Mouse (Mus musculus): ENCODE measurements at regions not wholly inside any gene's neighbourhood (a gene's known extent, or its start where the extent isn't known, plus 50 kb on each side); places are given as distances from the start of the nearest gene placed in this dataset.

DNA sequence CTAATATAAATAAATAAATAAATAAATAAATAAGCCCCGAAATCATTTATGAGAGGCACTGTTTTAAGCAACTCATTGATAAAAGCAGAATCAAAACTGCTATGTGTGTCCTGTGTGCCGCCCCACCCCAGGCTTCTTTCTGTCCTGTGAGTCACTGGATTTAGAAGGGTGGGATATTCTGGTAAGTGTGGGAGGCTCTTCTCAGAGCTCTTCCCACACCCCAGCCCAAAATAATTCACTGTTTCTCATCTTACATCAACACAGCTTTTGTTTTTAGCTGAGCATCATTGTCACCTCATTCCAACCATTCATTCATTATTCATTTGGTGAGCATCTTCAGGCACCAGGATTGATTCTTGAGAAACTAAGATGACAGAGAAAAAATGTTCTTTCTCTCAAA lies 118.4 kb downstream of the Barx2 start:
- Histone ChIP-seq H3K36me3 (ENCODE audit: control insufficient read depth, insufficient read depth, low read length, poor library complexity, severe bottlenecking) (no peaks in the 10 kb centered on the region), H3K27ac (ENCODE audit: insufficient read depth, low read length) (no peak overlapping the region), H3K4me3 (ENCODE audit: low read depth, low read length) (no peak overlapping the region), H3K9ac (ENCODE audit: low read depth, poor library complexity, severe bottlenecking) (no peak overlapping the region), H3K27me3 (ENCODE audit: control insufficient read depth, insufficient read depth, low read length, poor library complexity, severe bottlenecking) (no peaks in the 10 kb centered on the region), H3K9me3 (replicated peaks; ENCODE audit: control insufficient read depth, insufficient read depth, low read length, poor library complexity, severe bottlenecking) (no peaks in the 10 kb centered on the region), H3K4me1 (ENCODE audit: control insufficient read depth, insufficient read depth, low read length) (no peaks in the 10 kb centered on the region)
- TF ChIP-seq EP300 (IDR thresholded peaks at IDR 0.05; ENCODE audit: insufficient read depth, low read depth, low read length) = no peak
- no peak for TF ChIP-seq CTCF (IDR thresholded peaks at IDR 0.05; ENCODE audit: low read depth, low read length)
- TF ChIP-seq POLR2A (IDR thresholded peaks at IDR 0.05; ENCODE audit: insufficient read depth, low read length) = no peak

DNA sequence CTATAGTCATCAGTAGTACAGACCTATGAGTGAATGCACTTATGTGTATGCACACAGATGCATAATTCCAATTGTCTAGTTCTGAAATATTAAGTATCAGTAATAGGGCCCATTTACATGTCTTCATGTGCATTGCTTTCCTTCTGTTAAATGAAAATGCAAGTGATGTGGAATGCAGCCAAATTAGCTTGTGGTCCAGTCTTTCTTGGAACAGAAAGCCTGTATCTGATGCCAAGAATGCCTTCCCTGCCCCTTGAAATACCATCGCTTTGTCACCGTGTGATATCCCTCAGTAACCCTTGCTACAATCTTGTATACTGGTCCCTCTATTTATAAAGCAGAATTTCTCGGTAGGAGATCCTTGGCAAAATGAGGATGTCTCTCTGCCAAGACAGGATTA lies 137.3 kb downstream of the Barx2 start:
- H3K27ac ChIP-seq (ENCODE audit: insufficient read depth, low read length) = no peak overlapping the region
- no peak for TF ChIP-seq EP300 (IDR thresholded peaks at IDR 0.05; ENCODE audit: insufficient read depth, low read depth, low read length)
- no peak for TF ChIP-seq CTCF (IDR thresholded peaks at IDR 0.05; ENCODE audit: low read depth, low read length)
- no peak for TF ChIP-seq POLR2A (IDR thresholded peaks at IDR 0.05; ENCODE audit: insufficient read depth, low read length)
- H3K36me3 ChIP-seq (ENCODE audit: control insufficient read depth, insufficient read depth, low read length, poor library complexity, severe bottlenecking) = no peaks in the 10 kb centered on the region
- H3K27me3 ChIP-seq (ENCODE audit: control insufficient read depth, insufficient read depth, low read length, poor library complexity, severe bottlenecking) = no peaks in the 10 kb centered on the region
- H3K4me3 ChIP-seq (ENCODE audit: low read depth, low read length) = no peak overlapping the region
- H3K4me1 ChIP-seq (ENCODE audit: control insufficient read depth, insufficient read depth, low read length) = no peaks in the 10 kb centered on the region
- H3K9me3 ChIP-seq (replicated peaks; ENCODE audit: control insufficient read depth, insufficient read depth, low read length, poor library complexity, severe bottlenecking) = no peaks in the 10 kb centered on the region
- no peak overlapping the region for H3K9ac ChIP-seq (ENCODE audit: low read depth, poor library complexity, severe bottlenecking)

DNA sequence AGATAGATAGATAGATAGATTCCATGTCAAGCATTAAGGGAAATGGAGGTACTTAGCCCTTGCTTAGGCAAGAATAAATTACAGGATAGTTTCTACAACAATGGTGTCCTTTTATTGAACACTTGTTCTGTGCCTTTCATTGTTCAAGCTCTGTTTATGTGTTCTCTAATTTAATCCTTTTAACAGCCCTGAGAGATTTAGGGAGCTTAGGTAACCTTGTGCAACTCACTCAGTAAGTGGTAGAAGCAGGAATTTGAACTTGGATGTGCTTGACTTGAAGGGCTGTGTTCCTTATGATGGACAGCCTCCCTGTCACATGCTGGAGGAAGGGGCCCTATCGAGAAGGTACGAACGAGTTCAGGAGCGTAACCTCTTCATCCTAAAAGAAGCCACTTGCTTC lies 147.9 kb downstream of the Barx2 start:
- no peak overlapping the region for H3K9ac ChIP-seq (ENCODE audit: low read depth, poor library complexity, severe bottlenecking)
- H3K27me3 ChIP-seq (ENCODE audit: control insufficient read depth, insufficient read depth, low read length, poor library complexity, severe bottlenecking) = no peaks in the 10 kb centered on the region
- no peak for TF ChIP-seq EP300 (IDR thresholded peaks at IDR 0.05; ENCODE audit: insufficient read depth, low read depth, low read length)
- no peak for TF ChIP-seq POLR2A (IDR thresholded peaks at IDR 0.05; ENCODE audit: insufficient read depth, low read length)
- no peak for TF ChIP-seq CTCF (IDR thresholded peaks at IDR 0.05; ENCODE audit: low read depth, low read length)
- H3K4me3 ChIP-seq (ENCODE audit: low read depth, low read length) = no peak overlapping the region
- no peaks in the 10 kb centered on the region for H3K9me3 ChIP-seq (replicated peaks; ENCODE audit: control insufficient read depth, insufficient read depth, low read length, poor library complexity, severe bottlenecking)
- H3K27ac ChIP-seq (ENCODE audit: insufficient read depth, low read length) = no peak overlapping the region
- no peaks in the 10 kb centered on the region for H3K36me3 ChIP-seq (ENCODE audit: control insufficient read depth, insufficient read depth, low read length, poor library complexity, severe bottlenecking)
- no peaks in the 10 kb centered on the region for H3K4me1 ChIP-seq (ENCODE audit: control insufficient read depth, insufficient read depth, low read length)

DNA sequence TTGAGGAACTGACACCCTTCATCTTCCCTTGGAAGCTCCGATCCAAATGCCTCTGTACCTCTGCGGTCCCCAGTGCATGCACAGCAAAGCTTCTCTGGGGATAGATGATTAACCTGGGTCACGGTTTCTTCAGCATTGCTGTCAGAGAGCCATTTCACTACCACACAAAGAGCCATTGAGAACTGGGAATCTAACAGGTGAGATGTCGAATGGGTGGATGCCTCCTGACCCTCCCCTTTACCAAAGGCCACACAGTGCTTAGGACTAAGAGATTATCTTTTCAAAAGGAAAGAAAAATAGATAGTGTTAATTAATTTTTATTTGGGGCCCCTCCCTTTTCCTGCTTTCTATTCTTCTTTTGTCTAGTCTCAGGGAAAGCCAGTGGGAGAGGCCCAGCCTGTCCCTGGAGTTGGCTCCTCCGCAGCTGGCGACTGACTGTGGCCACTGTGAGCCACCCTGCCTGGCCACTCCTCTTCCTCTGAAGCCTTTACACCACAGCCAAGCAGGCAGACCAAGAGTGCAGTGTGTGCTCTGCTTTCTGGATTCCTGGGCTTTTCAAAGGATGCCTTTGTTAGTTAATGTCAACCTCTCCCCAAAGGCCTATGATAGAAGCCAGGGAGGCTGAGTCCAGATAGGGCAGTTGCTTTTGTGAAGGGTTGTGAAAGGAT lies 155.2 kb downstream of the Barx2 start:
- Histone ChIP-seq H3K9ac (ENCODE audit: low read depth, poor library complexity, severe bottlenecking) (no peak overlapping the region), H3K9me3 (replicated peaks; ENCODE audit: control insufficient read depth, insufficient read depth, low read length, poor library complexity, severe bottlenecking) (no peaks in the 10 kb centered on the region), H3K27me3 (ENCODE audit: control insufficient read depth, insufficient read depth, low read length, poor library complexity, severe bottlenecking) (no peaks in the 10 kb centered on the region), H3K27ac (ENCODE audit: insufficient read depth, low read length) (no peak overlapping the region), H3K4me1 (ENCODE audit: control insufficient read depth, insufficient read depth, low read length) (no peaks in the 10 kb centered on the region), H3K4me3 (ENCODE audit: low read depth, low read length) (no peak overlapping the region), H3K36me3 (ENCODE audit: control insufficient read depth, insufficient read depth, low read length, poor library complexity, severe bottlenecking) (no peaks in the 10 kb centered on the region)
- TF ChIP-seq CTCF (IDR thresholded peaks at IDR 0.05; ENCODE audit: low read depth, low read length) (no peak), EP300 (IDR thresholded peaks at IDR 0.05; ENCODE audit: insufficient read depth, low read depth, low read length) (no peak), POLR2A (IDR thresholded peaks at IDR 0.05; ENCODE audit: insufficient read depth, low read length) (no peak)

DNA sequence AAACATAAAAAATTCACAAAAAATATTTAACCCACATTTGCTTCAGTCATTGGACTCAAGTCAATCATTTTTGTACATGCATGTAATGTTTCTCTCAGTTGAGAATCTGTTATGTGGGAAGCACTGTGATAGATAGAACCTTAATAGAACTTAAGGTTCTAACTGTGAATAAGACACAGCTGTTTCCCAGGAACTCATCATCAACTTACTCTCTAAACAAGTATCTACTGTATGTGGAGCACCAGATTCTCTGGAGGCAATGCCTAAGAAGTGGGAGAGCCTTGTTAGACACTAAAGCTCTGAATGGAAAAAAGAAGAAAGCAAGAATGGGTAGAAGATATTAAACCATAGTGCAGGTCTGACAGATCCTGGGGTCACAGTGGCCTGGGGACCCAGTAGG lies 182.8 kb downstream of the Barx2 start:
- Histone ChIP-seq H3K9me3 (replicated peaks; ENCODE audit: control insufficient read depth, insufficient read depth, low read length, poor library complexity, severe bottlenecking) (no peaks in the 10 kb centered on the region), H3K27ac (ENCODE audit: insufficient read depth, low read length) (no peak overlapping the region), H3K9ac (ENCODE audit: low read depth, poor library complexity, severe bottlenecking) (no peak overlapping the region), H3K36me3 (ENCODE audit: control insufficient read depth, insufficient read depth, low read length, poor library complexity, severe bottlenecking) (no peaks in the 10 kb centered on the region), H3K27me3 (ENCODE audit: control insufficient read depth, insufficient read depth, low read length, poor library complexity, severe bottlenecking) (no peaks in the 10 kb centered on the region), H3K4me3 (ENCODE audit: low read depth, low read length) (no peak overlapping the region), H3K4me1 (ENCODE audit: control insufficient read depth, insufficient read depth, low read length) (peaks cover 2% of the 10 kb centered on the region)
- no peak for TF ChIP-seq EP300 (IDR thresholded peaks at IDR 0.05; ENCODE audit: insufficient read depth, low read depth, low read length)
- TF ChIP-seq POLR2A (IDR thresholded peaks at IDR 0.05; ENCODE audit: insufficient read depth, low read length) = no peak
- no peak for TF ChIP-seq CTCF (IDR thresholded peaks at IDR 0.05; ENCODE audit: low read depth, low read length)

DNA sequence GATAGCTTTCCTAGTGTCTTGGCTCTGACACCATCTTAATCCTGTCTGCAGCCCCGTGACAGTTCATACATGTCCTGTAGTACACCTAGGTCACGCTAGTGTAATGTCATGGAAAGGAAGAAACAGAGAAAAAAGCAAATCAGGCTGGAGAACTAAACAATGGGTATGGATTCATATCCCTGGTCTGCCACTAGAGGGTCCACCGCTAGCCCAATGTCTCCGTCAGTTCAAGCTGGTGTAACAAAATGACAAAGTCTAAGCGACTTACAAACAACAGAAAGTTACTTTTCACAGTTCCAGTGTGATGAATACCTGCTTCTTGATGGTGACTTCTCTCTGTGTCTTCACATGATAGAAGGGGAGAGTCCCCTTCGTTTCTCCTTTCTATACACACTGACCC lies 194.0 kb downstream of the Barx2 start:
- Histone ChIP-seq H3K9ac (ENCODE audit: low read depth, poor library complexity, severe bottlenecking) (no peak overlapping the region), H3K4me1 (ENCODE audit: control insufficient read depth, insufficient read depth, low read length) (no peaks in the 10 kb centered on the region), H3K4me3 (ENCODE audit: low read depth, low read length) (no peak overlapping the region), H3K9me3 (replicated peaks; ENCODE audit: control insufficient read depth, insufficient read depth, low read length, poor library complexity, severe bottlenecking) (no peaks in the 10 kb centered on the region), H3K27me3 (ENCODE audit: control insufficient read depth, insufficient read depth, low read length, poor library complexity, severe bottlenecking) (no peaks in the 10 kb centered on the region), H3K27ac (ENCODE audit: insufficient read depth, low read length) (no peak overlapping the region), H3K36me3 (ENCODE audit: control insufficient read depth, insufficient read depth, low read length, poor library complexity, severe bottlenecking) (no peaks in the 10 kb centered on the region)
- no peak for TF ChIP-seq POLR2A (IDR thresholded peaks at IDR 0.05; ENCODE audit: insufficient read depth, low read length)
- no peak for TF ChIP-seq CTCF (IDR thresholded peaks at IDR 0.05; ENCODE audit: low read depth, low read length)
- TF ChIP-seq EP300 (IDR thresholded peaks at IDR 0.05; ENCODE audit: insufficient read depth, low read depth, low read length) = no peak

All from ES-Bruce4 (cell line).